Mouse (Mus musculus) v-Abl transformed pro-B cells (cell line): Measurements from ENCODE around the gene Dhrs7c.

Experiments used
- in situ Hi-C, 2 experiments: fragments of 400-800 bp; cut with MboI; formaldehyde crosslinking; loops; one replicate each; pipeline ENCODE4 v1.15.1; 2025; ENCODE audit not compliant: unreplicated experiment in 2 of 2

The Dhrs7c gene

DNA sequence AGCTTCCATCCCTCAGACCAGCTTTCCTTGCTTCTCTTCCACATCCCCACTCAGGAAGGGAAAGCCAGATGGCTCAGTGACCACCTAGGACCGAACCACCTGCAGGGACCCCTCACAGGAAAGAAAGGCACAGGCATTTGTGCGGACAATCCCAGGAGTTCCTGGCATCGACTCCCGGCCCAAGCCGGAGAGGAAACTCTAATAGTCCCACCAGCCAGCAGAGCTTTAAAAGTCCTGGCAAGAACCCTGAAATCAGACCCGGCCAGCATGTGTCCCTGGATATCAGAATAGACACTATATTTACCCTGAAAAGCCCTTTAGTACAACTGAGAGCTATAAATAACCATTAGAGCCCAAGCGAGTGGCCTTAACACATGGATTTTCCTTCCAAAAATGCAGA, at the start of gene Dhrs7c:
TSS of gene Dhrs7c (plus strand) at position 257 of the 400 bp plus-strand sequence.
- in situ Hi-C loops: no loop called here

DNA sequence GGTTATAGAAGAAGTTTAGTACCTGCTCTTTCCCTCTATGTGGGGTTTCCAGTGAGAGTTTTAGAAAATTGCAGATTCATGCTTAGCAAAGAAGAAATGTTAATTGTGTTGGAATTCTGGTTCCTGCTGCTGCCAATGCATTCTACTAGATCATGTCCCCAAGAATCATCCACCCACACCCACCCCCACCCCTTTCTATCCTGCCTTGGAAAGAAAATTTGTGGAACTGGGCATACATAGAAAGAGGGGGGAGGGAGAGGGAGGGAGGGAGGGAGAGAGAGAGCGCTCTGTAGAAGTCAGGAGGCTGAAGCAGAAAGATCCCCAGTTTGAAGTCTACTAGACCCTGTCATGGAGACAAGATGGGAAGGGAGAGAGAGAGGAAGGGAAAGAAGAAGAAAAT, 41.7 kb upstream of the Dhrs7c start:
- in situ Hi-C loops: no loop called here

DNA sequence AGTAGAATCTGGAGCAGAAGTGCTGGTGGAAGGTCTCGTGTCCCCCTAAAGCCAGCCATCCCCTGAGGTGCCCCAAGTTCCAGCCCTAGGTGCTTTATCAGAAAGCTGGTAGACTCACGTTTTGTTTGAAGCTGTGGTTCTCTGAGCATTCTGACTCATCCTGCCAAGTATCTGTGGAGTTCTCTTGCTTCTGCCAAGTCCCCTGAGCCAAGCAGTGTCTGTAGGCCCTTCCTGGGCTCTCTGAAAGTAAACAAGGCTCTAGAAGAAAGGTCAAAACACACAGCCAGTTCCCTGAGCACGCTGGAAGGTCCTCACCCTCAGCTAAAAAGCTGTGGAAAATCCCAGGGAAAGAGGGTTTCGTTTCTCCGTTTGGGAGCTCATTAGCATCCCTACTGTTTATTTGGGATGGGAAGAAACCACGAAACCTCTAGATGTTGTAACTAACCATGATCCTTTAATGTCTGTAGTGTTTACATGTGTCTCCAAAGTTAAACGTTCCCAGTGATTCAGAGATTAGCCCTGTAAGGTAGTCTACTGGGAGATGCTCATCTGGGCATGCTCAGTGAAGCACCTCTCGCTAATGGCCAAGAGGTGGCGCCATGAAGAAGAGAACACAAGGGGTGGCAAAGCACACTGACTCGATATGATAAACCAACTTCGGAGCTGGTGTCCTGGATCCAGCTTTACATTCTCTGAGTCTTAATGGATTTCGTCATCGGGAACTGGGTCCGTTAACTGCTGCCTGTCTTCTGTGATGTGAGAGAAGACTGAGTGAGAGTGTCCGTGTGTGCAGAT, 40.4 kb upstream of the Dhrs7c start:
- in situ Hi-C loops: no loop called here

DNA sequence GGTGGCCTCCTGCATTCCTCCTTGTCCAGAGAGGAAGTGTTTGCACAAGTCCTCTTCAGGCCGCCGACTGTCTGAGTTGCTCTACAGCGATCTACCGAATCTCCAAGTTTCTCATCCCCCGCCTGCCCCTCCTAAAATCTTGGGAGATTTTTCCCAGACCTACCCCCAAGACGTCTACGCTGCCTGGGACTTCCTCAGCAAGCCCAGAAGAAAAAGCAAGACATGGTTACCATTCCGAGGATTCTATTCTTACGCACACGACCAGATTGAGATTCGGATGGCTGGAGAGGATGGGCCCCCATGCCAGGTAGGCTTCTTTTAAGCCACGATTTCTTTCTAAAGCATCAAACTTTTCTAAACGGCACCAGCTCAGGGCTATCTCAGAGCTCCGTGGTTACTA, 26.9 kb upstream of the Dhrs7c start, which contains the start of gene Glp2r:
TSS of gene Glp2r (minus strand) at position 101 of the 400 bp plus-strand sequence.
- in situ Hi-C loops: no loop called here

DNA sequence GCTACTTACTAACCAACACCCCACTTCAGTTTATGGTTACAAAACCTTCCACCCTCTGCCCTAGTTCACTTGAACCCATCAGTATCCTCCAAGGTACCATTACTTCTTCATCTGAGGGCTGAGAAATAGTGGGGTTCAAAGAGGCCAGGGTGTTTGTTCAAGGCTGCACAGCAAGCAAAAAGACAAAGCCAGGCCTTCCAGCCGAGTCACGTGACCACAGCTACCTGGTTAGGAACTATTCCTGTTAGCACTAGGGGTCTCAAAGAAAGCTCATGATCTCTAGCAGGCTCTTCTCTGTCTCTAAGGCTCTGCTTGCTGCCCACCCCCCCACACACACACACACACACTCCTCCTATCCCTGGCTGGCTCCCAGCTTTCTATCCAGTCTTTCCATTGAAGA, 26.3 kb upstream of the Dhrs7c start:
- in situ Hi-C loops: no loop called here

DNA sequence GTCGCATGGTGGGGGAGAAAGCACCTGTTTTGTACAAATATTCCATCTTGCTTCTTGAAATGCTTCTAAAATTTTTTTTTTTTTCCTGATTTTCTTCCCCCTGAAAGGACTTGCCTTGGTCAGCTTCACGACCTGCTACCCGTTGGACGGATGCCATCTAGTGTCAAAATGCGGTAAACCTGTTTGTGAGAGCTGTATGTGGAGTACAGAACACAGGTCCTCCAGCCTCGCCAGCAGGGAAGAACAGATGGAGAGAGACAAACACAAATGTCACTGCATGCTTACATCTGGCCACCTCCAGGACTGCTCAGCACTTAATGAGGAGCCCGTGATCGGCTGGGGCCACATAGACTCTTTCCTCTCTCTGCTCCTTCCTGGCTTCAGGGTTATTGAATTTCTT, 25.4 kb upstream of the Dhrs7c start:
- in situ Hi-C loops: no loop called here

DNA sequence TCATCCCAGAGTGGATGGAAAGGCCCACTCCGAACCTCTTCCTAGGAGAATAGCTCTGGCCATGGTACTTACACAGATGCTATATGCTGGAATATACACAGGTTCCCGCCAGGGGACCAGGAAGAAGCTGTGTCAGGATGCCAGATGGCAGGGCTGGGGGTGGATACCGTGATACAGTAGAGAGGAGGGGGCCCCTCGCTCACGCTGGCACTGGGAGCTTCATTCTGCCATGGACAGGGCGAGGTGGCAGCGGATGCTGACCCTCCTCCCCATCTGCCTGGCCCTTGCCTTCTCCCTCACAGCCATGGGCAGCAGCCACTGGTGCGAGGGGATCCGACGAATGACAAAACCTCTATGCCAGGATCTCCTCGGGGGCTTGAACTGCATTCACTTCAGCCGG, 23.6 kb upstream of the Dhrs7c start, which contains the start of gene Gsg1l2:
TSS of gene Gsg1l2 (plus strand) at position 230 of the 400 bp plus-strand sequence.
- in situ Hi-C loops: no loop called here

DNA sequence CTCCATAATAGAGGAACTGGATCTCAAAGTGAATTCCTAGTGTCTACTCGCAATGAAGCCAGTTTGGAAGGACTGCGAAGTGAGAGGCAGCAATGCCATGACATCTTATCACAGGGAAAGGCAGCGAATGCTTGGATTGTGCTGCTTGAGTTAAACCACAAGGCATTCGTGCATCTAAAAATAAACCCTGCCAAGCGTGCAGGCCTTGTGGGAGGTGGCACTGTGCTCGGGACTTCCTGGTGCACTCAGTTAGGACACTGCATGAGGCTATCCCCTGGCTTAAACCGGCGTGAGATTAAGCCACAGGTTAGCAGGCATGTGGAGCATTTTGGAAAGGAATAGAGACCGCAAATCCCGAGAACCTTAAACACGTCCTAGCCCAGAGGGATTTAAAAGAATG, 7.8 kb upstream of the Dhrs7c start:
- in situ Hi-C loops: no loop called here

DNA sequence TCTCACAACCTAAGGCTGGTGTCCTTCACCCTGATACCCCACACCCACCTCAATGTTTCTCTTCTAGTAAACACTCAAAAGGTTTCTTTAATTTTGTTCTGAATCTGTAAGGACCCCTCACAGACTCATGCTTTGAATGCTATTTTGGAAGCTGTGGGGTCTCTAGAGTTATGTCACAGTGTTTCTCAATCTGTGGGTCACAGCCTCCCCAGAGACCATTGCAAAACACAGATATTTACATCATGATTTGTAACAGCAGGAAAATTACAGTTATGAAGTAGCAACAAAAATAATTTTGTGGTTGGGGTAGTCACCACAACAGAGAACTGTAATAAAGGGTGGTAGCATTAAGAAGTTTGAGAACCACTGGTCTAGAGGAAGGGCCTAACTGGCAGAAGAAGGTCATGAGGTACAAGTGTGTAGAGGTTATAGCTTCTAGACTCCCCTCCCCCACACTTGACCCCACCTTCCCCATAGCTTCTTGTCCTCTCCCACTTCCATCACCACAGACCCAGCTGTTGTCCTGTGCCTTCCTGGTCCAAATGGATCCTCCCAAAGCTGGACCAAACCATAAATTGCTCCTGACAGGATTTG, 2.2 kb downstream of the Dhrs7c start:
- in situ Hi-C loops: no loop called here

DNA sequence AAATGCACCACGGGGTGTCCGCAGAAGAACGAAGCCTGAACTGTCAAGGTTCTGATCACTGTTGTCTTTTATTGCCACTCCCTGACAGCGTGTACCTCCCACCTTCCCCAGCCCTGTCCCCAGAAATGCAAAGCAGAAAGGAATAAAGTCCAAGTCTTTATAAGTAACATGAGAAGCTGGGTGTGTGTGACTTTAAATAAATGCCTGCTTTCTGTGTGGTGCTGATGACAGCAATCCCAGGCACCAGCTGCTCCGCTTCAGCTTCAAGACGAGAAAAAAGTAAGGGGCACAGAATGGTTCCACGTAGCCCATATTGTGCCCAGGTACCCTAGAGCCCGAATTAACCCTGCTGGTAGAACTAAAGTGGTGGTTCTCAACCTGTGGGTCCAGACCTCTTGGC, 3.2 kb downstream of the Dhrs7c start:
- in situ Hi-C loops: no loop called here

DNA sequence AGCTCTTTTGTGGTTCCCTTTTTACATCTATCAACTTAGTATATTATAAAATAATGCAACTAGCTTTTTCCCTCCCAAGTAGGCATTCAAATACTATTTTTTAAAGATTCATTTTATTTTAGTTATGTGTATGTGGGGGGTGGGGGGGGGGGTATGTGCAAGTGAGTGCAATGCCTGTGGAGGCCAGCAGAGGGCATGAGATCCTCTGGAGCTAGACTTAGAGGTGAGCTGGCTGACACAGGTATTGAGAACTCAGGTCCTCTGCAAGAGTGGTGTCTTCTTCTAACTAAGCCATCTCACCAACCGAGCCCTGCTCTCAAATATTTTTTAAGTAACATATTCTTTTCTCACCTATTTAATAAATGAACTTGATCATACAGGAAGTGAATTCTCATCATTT, 7.6 kb downstream of the Dhrs7c start:
- in situ Hi-C loops: no loop called here

DNA sequence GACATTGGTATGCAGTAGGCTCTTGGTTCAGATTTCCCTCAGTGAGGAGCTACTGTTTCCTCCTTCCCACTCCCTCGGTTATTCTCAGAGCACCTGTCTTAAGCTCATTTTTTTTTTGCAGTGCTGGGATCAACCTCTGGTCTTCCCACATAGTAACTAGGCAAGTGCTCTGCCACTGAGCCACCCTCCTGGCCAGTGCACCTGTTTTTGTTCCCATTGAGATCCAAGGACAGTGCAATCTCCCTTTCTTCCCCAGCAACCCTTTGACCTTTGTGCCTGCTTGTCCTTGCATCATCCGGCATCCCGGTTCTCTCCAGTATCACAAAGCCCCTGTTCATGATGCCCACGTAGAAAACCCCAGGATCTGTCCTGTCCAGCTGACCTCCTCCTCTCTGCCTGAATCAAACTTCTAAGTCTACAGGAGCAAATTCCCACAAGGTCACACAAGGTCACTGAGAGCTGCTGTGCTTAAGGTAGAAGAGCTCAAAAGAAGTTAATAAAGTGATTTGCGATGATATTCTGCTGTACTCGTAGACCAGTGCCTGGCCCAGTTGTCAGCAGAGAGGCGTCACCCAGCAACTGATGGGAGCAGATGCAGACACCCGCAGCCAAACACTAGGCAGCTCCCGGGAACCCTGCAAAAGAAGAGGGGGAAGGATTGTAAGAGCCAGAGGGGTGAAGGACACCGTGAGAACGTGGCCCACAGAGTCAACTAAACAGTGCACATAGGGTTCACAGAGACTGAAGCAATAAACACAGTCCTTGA, 9.0 kb downstream of the Dhrs7c start:
- in situ Hi-C loops: no loop called here

DNA sequence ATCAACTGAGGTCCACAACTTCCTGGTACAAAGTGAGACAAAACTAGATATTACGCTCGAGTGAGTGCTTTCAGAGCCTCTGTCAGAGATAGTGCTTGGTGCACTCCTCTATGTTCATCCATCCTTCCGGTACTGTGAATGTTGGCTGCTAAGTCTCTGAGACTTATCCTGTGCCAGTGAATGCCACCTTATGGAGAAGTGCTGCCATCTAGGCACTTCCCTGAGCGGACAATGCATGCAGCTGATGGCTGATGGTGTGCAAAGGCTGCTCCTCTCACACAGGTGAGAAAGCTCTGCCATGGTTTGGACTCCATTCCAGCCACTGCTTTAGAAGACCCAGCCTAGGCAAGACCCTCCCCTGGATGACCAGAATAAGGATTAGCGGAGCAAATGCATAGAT, 10.1 kb downstream of the Dhrs7c start:
- in situ Hi-C loops: no loop called here

DNA sequence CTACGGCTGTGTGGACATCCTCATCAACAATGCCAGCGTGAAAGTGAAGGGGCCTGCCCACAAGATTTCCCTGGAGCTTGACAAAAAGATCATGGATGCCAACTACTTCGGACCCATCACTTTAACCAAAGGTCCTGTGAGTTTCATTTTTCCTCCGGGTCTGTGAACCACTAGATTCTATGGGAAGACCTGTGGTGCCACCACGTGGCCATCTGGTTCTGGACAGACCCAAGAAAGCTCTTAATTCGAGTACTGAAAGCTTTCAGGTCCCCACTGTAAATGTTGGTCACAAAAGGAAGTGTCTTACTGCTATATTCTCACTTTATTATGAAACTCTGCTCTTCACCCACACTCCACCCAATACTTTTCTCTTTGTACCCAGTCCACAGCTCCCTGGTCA, 13.5 kb downstream of the Dhrs7c start:
- in situ Hi-C loops: loop anchor here in 1 of 2 experiments (10.0 kb wide), 1 partner anchor 113 kb away; the partner anchor contains the start of gene Usp43

DNA sequence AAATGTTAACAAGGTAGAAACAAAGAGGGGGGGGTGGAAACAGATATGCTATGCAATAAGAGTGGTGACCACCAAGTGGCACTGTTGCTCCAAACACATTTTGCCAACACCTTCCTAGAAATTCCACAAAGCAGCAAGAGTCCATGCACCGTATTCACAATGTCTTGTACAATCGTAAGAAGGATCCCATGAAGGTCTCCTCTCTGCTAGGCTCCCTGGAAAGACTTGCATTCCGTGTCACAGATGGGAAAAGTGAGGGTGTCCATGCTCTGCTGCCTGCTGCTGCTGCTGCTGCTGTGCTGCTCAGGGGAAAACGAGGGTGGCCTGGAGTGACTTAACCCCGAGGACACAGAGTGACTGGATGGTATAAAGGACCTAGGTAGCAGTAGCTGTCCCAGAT, 21.6 kb downstream of the Dhrs7c start:
- in situ Hi-C loops: loop anchor here (5.0 to 10.0 kb wide), 4 partner anchors 33 to 593 kb away; partner anchors contain the start of genes Cfap52 (in 1 of the 2), Stx8 (in 1 of the 2) and Usp43 (in 1 of the 2)

DNA sequence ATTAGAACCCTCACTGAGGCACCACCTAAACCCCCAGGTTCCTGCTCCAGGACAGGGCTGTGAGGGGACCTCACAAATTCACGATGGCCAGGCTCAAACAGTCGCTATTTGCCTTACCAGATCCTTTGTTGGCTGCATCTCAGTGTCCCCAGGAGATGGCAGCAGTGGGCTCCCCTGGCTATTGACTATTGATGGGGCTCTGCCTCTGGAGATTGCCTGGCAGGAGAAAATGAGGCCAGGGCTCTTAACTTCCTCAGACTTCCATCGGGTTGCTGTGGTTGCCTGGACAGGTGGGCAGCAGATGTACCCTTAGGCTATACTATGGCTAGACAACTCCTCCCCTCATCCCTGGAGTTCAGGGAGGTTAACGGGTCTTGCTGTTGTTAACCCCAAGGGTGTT, 22.2 kb downstream of the Dhrs7c start:
- in situ Hi-C loops: loop anchor here in 1 of 2 experiments (10.0 kb wide), 1 partner anchor 145 kb away; the partner anchor contains the start of genes Cfap52 and Stx8

DNA sequence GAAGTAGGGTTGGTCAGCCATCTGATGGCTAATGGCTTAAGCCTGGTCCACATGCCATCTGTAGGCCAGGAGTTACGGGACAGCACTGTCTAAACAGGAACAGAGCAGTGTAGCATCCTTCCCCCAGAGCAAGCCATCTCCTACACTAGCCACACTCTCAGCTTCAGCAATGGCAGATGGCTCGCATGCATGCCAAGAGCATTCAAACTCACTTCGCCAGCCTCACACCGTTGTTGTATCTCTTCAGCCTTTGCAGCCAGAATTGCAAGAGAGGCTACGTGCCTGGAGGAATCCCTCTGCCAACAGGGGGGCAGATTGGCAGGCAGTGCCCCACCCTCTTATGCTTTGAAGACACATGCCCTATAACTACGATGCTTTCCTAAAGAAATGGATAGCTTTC, 23.6 kb downstream of the Dhrs7c start:
- in situ Hi-C loops: loop anchor here in 1 of 2 experiments (10.0 kb wide), 1 partner anchor 143 kb away; the partner anchor contains the start of genes Cfap52 and Stx8

DNA sequence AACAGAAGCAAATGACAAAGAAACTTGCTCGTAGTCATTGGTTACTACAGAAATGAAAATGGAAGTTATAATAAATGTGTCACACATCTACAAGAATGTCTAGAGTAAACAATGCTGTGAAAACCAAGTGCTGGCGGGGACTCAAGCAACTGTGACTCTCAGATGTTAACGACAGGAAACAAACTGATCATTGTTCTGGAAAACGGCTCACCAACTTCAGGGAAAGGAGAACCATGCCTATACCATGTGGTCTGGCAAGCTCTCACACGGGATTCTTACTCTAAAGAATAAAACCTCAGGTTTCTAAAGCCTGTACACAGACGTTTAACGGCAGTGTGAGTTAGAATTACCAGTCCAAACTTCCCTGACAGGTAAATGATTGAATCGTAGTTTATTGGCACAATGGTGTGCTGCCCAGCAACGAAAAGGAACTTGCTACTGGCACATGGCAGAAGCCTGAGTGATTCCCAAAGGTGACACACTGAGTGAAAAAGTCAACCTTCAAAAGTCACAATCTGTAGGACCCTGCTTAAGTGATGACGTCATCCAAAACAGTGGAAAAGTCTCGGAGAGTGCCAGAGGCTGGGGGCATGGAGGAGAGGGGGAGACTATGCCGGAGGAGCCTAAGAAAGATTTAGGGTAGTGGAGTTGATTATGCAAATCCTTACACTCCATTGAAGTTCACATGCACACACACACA, 30.5 kb downstream of the Dhrs7c start:
- in situ Hi-C loops: loop anchor here in 1 of 2 experiments (10.0 kb wide), 1 partner anchor 136 kb away; the partner anchor contains the start of genes Cfap52 and Stx8

DNA sequence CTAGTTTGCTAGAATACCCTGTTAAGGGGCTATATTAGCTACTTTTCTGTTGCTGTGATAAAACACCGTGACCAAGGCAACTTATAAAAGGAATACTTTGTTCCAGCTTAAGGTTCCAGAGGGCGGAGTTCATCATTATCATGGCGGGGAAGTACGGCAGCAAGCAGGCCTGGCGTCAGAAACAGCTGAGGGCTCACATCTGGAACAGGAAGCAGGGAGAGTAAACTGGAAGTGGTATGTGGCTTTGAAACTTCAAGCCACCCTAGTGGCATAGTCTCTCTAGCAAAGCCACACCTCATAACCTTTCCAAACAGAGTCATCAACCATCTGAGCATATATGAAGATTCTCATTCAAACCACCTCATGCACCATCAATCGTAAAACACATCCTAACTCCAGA, 31.5 kb downstream of the Dhrs7c start:
- in situ Hi-C loops: loop anchor here in 1 of 2 experiments (10.0 kb wide), 1 partner anchor 135 kb away; the partner anchor contains the start of genes Cfap52 and Stx8

DNA sequence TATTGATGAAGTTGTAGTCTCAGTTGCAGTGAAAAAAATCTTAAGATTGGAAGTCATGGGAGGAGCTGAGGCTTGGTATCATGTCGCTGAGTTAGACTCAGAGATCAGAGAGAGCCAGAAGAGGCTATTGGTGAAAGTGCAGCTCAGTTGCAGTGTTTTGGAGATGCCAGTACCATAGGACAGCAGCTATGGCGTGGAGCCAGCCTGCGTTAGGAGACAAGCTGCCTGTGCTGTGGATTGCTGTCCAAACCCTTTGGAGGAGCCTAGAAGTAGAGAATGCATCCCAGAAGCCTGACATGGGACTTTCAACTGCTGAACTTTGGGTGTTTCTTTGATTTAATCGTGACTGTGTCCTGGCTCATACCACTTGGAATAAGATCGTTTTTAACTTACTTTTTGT, 33.8 kb downstream of the Dhrs7c start:
- in situ Hi-C loops: no loop called here
